Mouse (Mus musculus) monocyte, adult 5-6 weeks (primary cell): Measurements from ENCODE around the gene Ttc17. TPM values are rescaled to one million over a fixed set of nuclear protein-coding genes. Genes with fewer than 3 reads are reported as not detected.
"Not testable (repeated sequence)": the region's sequence is repeated elsewhere in the genome, so short reads cannot be mapped to it uniquely, and the experiment has no call there.

Experiments
- ATAC-seq: fragments of 153-309, 156-312 bp; replicated peaks from 2 replicates; pipeline ENCODE4 v1.8.0; 2017; ENCODE audit warnings: mild to moderate bottlenecking; ENCODE audit not compliant: low TSS enrichment, insufficient number of reproducible peaks, severe bottlenecking, poor library complexity, low FRiP score
- total RNA-seq: library from RNA; stranded (forward); fragments of 200-1000, 200-491, 200-594 nt; gene quantifications from 3 replicates; pipeline ENCODE4 v1.2.3, GENCODE M21; 2017

Ttc17 gene
- total RNA-seq = 39.2 to 67.6 TPM (median 63.9 TPM) in 3 replicates

DNA sequence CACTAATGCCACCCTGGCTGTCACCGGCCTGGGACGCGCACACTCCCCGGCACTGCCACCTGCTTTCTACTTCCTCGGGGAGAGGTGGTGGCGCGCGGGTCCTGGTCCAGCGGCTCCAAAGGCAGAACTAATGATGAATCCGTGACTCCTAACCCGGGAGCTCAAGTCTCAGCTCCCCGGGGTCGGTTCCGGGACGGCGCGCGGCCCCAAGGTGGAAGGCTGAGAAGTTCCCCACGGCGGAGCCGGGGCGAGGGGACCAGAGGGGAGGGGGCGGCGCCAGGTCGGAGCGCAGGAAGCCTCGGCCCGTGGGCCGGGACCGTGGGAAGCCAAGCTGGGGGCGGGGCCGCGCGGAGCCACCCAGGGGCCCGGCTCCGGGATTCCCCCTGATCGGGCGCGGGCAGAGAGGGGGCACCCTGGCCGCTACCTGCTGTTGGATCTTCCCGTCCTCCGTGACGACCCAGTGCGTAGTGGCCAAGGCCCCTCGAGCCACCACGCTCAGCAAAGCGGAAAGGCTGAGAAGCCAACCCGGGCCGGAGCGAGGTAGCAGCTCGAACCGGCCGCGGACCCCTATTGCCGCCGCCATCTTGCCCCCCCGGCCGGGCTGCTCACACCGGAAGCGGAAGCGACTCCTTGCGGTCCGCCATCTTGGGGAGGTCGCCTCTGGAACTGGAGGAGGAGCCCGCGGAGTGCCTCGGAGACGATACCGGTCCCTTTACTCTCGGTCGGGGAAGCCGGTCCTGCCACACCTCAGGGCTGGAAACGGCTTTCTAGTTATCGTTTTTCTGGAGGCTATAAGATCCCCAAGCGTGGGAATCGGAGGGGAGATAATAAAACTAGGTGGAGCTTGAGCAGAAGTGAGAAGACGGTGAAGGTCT lies at the start of gene Ttc17:
Gene Ttc17 (minus strand): TSS at position 607 of the 875 bp plus-strand sequence.
- peak; percentile 90 for ATAC-seq

DNA sequence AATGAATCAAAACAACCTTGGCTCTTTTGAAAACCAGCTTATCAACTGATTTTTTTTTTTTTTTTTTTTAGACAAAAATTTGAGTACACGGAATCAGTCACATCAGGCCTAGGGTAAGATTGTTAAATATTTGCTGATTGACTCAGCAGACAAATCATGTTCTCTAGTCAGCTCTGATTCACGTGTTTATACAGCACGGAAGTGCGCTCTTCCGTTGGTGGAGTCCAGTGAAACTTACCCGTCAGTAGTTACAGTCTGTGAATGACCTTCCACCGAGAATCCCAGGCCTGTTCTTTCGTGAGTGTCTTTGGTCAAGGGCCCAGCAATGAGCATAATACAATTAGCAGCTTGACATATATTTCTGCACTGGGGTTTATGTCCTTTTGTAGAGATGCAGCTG lies 43.2 kb upstream of the Ttc17 start:
- no peak for ATAC-seq

DNA sequence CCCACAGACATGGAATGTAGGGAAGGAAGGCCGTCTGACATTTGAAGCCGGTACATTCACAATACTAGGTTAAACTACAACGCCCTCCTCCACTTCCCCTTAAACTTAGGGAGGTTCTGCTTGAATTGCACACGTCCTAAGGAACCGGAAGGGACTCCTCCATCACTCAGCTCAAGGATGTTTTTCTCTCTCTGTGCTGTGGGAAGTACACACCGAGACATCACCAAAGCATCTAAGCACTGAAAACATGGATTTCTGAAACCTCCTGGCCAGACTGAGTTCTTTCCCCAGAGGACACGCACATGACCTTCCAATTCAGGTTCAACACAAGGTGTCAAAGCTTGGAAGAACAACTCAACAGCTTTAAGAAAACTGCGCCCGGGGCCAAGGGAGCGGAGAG lies 30.5 kb upstream of the Ttc17 start:
- peak; percentile 71 for ATAC-seq

DNA sequence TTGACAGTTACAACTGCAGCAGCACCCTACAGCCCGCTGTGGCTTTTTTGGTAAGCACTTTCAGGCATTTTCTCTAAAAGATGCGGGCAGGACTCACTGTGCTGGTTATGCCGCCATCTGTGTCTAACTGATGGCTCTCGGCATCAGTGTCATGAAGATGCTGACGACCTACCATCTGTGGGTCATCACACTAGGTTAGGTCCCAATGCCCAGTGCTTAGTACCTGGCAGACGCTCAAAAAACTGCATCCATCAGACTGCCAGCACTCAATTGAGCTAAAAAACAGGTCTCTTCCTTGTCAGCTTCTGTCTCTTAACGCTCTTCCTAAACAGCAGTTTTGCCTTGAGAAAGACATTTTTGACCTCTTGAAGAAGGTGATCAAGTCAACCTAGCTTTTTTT lies 29.0 kb upstream of the Ttc17 start:
- ATAC-seq = no peak

DNA sequence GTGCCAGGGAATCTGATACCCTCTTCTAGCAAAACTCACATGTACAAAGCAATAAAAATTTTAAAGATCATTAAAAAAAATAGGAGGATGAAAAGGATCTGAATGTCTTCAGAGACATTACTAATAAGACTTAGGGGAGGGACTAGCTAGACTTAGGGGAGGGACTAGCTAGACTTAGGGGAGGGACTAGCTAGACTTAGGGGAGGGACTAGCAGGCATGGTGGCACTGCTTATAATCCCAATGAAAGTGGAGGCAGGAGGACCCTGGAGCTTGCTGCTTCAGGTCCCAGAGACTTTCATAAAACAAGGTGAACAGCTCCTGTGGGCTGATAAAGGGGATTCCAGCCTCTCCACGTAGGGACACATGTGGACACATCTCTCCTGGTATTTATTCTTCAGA lies 28.3 kb upstream of the Ttc17 start:
- no peak for ATAC-seq

DNA sequence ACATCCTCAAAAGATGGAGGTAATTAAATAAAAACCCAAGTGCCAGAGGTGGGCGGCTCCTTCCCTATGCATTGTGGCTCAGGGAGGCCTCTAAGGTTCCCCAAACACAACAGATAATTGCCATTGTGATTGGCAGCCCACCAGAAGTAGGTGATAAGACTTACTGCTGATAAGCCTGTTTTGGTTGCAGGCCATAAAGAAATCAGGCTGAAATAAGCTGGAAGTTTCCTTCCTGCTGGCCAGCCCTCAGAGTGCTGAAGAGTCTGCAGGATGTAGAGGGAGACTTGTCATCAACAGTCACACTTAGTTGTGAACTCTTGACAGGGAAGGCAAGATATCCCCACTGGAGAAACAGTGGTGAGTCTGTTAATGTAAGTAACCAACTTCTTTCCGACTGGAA lies 25.7 kb upstream of the Ttc17 start:
- no peak for ATAC-seq

DNA sequence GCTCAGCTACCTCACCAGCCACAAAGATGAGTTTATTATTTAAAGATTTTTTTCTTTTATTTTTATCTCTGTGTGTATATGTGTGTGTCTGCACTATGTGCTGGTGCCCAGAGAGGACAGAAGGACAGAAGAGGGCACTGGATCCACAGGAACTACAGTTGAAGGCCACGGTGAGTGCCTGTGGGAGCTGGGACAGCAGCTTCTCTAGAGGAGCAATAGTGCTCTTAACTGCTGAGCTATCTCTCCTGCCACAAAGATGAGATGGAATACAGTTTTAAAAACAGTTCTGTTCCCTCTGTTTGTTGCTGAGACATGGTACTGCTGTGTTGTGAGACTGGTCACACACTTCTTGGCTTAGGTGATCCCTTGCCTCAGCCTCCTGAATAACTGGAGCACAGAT lies 22.0 kb upstream of the Ttc17 start:
- no peak for ATAC-seq

DNA sequence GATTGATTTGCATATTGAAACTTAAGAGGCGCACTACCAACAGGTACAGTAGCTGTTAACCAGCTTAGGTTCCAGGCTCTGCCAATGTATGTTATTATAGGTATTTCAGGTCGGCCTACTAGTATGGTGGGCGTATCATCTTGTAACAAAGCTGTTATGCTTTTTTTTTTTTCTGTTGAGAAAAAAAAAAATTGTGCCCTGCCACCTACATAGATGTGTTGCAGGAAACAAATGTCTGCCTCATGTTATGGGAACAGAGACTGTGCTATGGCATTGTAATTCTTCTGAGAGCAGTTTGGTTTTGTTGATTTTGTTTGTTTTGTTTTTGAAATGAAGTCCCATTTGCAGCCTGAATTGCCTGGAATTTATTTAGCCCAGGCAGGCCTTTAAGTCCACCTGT lies 952 bp upstream of the Ttc17 start:
- no peak for ATAC-seq

DNA sequence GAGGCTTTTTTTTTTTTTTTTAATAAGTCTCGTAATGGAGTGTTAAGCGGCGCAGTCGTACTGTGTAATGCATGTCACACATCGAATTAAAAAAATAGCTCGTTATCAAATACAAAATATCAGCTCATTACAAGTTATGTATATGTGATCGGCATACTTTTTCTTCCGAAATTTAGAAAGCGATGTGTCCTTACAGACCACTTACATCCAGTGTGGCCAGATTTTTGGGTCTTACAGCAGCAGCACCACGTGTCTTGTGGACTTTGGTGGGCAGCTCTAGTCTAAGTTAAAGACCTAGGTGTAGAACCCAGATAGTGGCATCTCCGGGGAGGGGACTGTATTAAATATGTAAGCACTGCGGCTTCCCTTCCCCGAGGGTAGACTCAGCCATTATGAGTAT lies 532 bp upstream of the Ttc17 start:
- ATAC-seq = no peak

DNA sequence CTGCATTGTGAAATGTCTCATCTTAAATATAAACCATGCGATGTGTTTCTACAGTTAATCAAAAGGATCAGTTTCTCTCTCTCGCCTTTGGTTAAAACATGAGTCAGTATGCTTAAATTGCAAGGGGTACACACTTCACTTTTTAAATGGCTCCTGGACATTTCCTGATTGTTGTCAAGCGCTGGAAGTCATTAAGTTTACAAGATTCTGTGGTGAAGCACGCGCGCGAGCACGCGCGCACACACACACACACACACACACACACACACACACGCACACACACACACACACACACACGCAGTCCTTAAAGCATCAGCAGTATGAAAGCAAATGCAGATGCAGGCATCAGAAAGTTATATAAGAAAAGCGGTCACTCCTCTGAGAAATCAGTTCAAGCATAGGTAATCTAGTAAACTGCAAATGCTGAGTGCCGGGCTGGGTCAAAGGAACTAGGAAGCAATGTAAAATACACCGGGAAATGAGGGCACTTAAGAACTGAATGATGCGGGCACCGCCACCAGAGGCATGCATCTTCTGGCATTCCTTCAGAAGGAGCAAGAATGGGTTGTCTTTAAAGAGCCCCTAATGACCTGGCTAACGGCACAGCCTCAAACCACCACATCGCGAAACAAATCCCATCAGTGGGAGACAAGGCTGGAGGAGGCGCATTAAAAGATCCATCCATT lies 949 bp downstream of the Ttc17 start:
- ATAC-seq = peak; percentile 42

DNA sequence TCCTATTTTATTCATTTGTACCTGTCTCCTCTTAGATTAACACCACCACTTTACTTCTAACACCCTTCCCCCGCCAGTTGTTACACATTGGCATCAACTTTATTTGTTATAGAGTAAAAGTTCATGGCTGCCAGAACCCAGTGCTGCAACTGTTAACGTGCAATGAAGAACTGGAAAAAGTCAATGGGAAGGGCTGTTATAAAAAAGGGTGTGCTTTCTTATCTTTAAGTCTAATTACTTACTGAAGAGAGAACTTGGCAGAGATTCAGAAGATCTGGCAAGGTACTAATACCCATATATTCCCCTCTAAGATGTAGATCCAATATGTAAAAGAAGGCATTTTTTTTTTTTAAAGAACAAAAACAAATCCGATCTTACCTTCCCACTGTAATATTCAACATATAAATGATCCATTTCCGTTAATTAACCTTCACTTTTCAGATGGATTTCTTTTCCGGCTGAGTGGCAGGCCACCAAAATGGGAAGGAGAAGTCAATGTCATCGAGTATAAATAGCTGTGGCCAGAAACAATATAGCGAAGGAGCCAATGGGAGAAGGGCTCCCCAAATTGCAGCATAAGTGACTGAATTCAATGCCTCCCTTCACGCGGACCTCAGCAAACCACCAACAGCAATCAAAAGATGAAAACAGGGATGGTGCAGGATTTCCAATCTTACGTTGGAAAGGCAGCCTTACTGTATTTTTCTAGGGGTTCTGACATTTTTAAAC lies 1.8 kb downstream of the Ttc17 start:
- ATAC-seq = peak; percentile 51

DNA sequence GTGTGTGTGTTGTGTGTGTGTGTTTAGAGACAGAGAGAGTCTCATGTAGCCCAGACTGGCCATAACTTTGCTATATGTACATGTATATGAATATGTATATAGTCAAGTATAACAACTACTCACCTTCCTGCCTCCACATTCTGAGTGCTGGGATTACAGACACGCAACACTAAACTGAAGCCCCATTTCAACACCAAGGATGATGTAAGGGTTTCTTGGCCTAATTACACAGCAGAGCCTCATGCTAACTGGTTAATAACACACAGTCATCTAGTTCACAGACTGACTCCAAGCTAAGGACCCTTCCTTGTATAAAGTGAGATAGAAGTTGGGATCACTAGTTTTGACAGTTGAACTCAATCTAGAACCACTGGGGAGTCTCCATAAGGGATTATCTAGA lies 3.9 kb downstream of the Ttc17 start:
- no peak for ATAC-seq

DNA sequence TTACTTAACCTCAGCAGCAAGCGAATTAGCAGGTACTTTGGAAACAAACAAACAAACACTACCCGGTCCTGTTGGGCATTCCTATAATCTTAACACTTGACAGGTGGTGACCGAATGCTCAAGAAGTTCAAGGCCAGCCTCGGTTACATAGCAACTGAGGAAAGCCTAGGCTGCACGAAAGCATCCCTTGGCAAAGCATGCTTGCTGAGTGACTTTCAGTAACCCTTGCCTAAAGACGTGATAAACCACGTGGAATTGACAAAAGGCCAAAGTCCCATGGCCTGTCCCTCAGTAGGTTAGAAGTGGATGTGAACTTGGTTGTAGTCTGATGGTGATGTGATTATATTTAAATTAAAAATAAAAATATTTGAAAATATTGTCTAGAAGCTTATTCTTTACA lies 4.4 kb downstream of the Ttc17 start:
- ATAC-seq = no peak

DNA sequence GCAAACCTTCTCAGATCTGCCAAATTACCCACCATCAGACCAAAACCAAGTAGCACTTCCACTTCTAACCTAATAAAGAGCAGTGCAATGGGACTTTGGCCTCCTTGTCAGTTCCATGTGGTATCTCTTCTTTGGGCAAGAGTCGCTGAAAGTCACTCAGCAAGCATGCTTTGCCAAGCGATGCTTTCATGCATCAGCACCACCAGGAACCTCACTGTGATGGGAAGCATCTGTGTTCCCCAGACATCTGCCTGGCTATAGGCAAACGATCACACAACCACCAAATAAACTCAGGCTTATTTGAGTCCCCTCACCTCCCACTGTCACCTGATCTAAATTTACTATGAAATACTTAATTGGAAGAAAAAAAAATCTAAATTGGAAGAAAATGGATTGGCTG lies 5.5 kb downstream of the Ttc17 start:
- ATAC-seq = no peak

DNA sequence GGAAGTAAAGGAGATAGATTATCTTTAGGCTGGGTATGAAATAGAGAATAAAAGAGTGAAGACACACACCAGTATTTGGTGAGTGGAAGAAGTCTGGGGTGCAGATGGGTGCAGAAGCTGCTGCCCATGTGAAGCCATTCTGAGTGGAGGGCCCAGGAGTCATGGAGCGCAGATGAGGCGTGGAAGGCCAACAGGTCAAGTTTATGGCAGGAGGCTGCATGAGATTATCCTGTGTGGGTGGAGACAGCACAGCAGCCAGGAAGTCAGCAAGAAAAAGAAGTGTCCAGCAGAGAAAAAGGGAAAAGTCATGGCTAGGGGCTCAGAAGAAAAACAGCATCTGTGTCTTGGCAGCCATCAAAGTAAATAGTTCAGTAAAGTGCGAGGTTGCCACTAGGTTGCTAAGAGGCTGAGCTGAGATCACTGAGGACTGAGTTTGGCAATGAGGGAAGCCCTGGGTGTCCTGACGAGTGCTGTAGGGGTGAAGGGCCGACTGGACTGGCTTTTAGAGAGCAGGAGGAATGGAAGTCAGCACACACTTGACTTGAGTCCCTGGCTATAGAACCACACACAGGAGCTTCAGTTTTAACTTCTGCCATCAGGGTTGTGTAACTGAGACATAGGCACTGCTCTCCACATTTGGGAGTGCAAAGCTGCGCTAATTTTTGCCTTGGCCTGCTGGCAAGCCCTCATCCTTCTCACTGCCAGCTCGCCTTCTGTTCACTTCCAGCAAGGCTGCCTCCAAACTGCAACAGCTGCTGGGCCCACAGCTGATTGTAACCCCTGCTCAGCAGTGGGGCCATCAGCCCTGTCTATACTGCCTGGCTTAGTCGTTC lies 8.1 kb downstream of the Ttc17 start:
- no peak for ATAC-seq

DNA sequence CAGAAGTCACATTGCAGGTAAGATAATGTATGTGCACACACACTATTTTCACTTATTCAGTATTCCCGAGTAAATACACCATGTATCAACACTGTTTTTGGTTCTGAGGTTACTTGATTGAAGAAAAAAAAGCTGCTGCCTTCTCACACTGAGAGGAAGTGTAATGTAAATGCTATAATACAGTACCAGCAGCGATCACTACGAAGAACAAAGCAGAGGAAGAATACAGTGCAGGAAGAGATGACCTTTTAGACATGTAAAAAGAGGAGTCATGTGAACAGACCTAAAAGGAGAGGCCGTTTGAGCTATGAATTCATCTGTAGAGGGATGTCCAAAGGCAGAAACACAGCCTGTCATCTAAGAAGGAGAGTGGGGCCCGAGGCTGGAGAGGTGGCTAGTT lies 9.0 kb downstream of the Ttc17 start:
- ATAC-seq = no peak

DNA sequence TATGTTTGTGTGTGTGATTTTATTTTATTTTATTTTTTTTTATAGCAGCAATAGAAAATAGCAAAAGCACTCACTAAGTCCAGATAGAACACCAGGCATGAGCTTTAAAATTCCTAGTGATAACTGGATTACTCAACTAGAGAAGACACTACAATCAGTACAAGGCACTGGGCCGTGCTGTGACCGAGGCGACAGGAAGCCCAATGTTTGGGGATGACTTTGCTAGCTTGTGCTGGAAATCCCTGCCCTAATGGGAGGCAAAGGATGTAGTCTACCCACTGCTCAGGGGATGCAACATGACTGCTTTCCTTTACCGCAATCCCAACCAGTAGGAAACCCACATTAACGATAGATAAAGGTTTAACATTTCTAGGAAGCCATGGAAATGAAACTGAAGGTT lies 10.2 kb downstream of the Ttc17 start:
- ATAC-seq = no peak

DNA sequence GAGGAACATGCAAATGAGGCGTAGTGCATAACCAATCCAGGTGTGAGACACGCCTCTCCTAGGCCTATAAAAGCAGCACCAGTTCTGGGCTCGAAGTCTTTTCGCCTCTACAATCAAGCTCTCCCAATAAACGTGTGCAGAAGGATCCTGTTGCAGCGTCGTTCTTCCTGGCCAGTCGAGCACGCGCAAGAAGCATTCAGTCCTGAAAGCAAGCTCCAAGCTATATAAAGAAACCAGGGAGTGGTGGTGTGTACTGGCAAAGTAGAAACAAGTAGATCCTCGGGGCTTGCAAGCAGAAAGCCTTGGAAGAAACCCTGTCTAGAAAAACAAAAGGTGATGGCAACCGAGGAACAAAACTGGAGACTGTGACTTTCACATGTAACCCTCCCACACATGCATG lies 15.4 kb downstream of the Ttc17 start:
- ATAC-seq = not testable (repeated sequence)

DNA sequence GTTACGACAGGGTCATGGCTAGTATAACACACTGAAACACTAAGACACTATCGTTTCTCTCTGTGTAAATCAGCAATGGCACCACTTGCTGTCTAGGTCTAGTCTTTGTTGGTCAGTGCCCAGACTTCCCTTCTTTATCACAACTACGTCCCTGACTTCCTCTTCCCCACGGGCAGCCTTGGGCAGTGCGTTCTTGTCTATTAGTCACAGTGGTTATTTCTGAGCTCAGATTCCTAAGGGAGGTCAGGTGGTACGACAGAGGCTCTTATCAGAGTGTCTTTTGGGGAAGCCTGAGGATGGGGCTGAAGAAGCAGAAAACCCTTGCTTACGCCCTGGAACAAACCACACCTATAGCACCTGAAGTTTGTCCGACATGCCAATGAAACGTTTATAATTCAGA lies 17.5 kb downstream of the Ttc17 start:
- ATAC-seq = 0 out of 2 replicates have a peak, but pooled peaks have one; percentile 35
